Mouse (Mus musculus) testis, adult 2 months (tissue): ENCODE measurements at regions not wholly inside any gene's neighbourhood (a gene's known extent, or its start where the extent isn't known, plus 50 kb on each side); places are given as distances from the start of the nearest gene placed in this dataset.

ENCODE experiments used
- H3K27ac ChIP-seq: fragments of 200-500 bp; 2 replicates; pipeline ENCODE4 v1.5.1; 2012; ENCODE audit warnings: low read depth, low read length; ENCODE audit not compliant: control insufficient read depth, insufficient read depth
- H3K27me3 ChIP-seq: fragments of 200-500 bp; 2 replicates; pipeline ENCODE4 v1.6.1; 2012; ENCODE audit warnings: mild to moderate bottlenecking, low read length, moderate library complexity; ENCODE audit not compliant: control insufficient read depth, insufficient read depth
- H3K36me3 ChIP-seq: fragments of 200-500 bp; 2 replicates; pipeline ENCODE4 v1.6.1; 2012; ENCODE audit warnings: mild to moderate bottlenecking, low read length; ENCODE audit not compliant: control insufficient read depth, insufficient read depth
- H3K4me1 ChIP-seq: fragments of 200-500 bp; 2 replicates; pipeline ENCODE4 v1.6.1; 2012; ENCODE audit warnings: low read length; ENCODE audit not compliant: control insufficient read depth, insufficient read depth
- H3K4me3 ChIP-seq: fragments of 200-500 bp; 2 replicates; pipeline ENCODE4 v1.5.1; 2012; ENCODE audit warnings: low read depth, mild to moderate bottlenecking, low read length, moderate library complexity, mixed read lengths; ENCODE audit not compliant: control insufficient read depth
- CTCF ChIP-seq: fragments of 200-500 bp; IDR thresholded peaks from 2 replicates; pipeline ENCODE4 v1.5.1; 2012; ENCODE audit warnings: low read depth, mild to moderate bottlenecking, inconsistent platforms, low read length, moderate library complexity; ENCODE audit not compliant: control insufficient read depth, insufficient read depth, insufficient replicate concordance
- POLR2A ChIP-seq: fragments of 200-500 bp; IDR thresholded peaks from 2 replicates; pipeline ENCODE4 v1.6.1; 2012; ENCODE audit warnings: low read depth, mild to moderate bottlenecking, inconsistent platforms, low read length, moderate library complexity; ENCODE audit not compliant: control insufficient read depth

DNA sequence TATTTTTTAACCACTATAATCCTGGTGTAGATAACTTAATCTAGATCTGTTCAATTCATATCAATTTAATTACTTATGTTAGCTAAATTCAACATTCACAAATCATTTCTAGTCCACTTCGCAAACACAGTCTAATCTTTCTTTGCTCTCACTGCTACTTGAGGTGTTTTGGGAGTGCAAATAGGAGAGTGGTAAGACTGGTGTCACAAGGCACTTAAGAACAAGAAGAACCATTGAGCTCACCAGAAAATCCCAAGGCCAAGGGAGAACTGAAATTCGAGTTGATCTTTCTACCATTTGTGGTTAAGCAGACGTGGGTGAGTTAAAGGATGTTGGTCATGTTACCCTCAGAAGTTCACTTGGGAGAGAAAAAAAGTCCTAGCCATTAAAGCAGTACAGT is 77.9 kb upstream of the Cadm2 start:
- Histone ChIP-seq H3K4me1 (no peaks in the 10 kb centered on the region), H3K27ac (no peak overlapping the region), H3K27me3 (no peaks in the 10 kb centered on the region), H3K4me3 (no peak overlapping the region), H3K36me3 (no peaks in the 10 kb centered on the region)
- TF ChIP-seq POLR2A (no peak), CTCF (no peak)
